Mouse (Mus musculus) liver, postnatal 0 days (tissue): Measurements from ENCODE around the gene Pcsk5.
A peak's percentile ranks its signal among the peaks of the same experiment; 100 is the strongest.

Experiments
- CTCF ChIP-seq: sonication (generic); IDR thresholded peaks from 2 replicates; pipeline ENCODE4 v1.5.1; 2016; ENCODE audit warnings: antibody characterized with exemption, low read depth
- EP300 ChIP-seq: IDR thresholded peaks from 2 replicates; pipeline ENCODE4 v1.6.1; 2016; ENCODE audit warnings: antibody characterized with exemption, low read depth, mild to moderate bottlenecking

GRCm38 (mm10) chr19:17467556-17468211, 369.7 kb downstream of the Pcsk5 start:
- peak; percentile 55 for TF ChIP-seq CTCF
- TF ChIP-seq EP300 = no peak
